Mouse (Mus musculus) urinary bladder, postnatal 14 days (tissue): ENCODE results near the gene Zfp827.

Experiments
- DNase-seq: peaks from one replicate; pipeline ENCODE4 v3.0.0; 2021; ENCODE audit warnings: low spot score

Gene Zfp827

DNA sequence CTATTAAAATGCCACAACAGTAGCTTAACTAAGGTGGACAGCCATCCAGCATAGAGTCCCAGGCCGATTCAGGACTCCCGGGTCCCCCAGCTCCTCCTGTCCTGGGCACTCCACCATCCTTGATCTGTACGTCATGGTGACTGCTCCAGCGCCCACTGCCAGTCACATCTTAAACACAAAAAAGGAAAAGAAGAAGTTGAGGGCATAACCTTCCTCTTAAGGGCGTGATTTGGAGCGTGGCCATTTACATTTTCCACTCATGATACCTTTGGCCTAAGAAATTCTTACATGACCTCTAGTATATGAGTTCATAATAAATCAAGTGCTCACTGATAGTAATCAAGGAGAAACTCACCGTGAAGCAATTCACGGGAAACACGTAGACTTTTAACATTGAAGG lies 131.2 kb downstream of the Zfp827 start:
- DNase-seq: no peak

DNA sequence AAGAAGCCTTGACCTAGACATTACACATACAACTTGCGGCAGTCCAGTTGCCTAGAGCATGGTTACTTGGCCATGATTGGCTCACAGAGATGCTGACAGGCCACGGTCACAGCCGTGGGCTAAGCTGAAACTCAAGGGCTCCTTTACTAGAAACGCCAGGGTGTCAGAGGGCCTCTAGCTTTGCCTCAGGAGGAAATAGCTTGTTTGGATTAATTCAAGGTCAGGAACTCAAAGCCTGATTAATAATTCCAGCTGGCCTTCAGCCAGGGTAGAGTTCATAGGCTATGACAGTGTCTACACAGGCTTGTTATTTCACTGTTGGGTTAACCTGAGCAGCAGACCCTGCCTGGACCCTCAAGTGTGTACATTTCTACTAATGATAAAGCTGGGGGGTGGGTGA lies 132.1 kb downstream of the Zfp827 start:
- no peak for DNase-seq

DNA sequence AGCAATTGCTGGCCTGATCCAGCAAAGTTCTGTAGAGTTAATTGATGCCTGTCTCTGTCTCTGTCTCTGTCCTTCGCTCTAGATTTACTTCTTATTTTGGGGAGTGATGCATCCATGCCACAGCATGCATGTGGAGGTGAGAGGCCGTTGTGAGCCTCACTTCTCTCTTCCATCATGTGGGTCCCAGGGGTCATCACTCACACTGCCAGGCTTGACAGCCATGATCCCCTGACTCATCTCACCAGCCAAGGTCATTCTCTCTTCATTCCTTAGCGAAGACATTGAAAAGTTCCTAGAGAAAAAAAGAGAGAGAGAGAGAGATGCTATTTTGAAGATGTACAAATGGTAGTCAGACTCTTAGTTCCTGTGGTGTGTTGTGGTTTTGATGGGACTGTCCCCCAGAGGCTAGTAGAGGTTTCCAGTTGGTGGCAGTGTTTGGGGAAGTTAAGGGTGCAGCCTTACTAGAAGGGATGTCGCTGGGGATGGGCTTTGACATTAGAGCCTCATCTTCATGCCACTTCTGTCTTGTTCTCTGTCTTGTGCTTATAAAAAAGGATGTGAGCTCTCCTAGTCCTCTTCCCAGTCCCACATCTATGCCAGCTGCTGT lies 133.0 kb downstream of the Zfp827 start:
- DNase-seq: no peak

DNA sequence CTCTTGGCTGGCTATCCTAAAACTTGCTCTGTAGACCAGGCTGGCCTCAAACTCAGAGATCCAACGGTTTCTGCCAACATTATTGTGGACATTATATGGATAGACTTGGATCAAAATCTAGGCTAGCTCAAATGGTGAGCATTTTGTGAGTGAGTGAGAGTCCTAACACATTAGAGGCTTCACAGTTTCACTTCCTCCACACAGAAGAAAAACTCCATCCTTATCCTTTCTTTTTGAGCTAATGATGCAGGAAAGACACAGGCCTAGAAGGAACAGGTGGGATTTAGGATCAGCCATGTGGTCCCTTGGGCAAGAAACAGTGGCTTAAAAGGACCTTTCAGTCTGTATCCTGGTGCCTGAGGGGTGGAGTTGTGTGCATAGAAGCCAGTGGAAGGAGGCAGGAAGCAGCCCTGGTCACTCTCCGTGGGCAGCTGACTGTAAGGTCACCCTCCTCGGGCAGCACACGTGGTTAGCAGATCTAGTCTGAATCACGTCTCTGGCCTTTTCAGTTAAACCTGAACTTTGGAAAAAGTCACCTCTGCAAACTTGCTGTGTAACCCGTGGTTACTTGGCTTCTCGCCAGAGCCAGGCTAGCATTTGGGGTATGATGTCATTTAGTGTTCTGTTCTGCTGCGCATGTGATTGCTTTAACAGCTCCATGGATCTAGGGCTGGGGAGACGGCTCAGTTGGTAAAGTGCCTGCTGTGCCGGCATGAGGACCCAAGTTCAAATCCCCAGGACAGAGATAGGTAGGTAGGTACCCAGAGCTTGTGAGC lies 134.5 kb downstream of the Zfp827 start:
- DNase-seq: peak; percentile 79

DNA sequence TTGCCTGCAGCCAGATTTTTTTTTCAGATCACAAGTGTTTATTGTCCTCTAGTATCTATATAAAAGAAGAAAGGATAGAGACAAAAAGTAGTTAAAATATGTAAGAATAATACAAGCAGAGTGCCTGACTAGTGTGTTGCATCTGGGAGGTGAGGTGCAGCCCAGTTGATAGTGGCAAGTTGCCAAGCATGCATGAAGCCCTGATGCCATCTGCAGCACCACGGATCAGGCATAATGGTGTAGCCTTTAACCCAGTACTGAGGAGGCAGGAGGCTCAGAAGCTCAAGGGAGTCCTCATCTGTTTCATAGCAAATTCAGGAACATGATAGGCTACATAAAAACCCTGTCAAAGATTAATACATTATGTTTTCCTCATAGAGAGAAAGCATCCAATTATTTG lies 136.1 kb downstream of the Zfp827 start:
- DNase-seq: no peak

DNA sequence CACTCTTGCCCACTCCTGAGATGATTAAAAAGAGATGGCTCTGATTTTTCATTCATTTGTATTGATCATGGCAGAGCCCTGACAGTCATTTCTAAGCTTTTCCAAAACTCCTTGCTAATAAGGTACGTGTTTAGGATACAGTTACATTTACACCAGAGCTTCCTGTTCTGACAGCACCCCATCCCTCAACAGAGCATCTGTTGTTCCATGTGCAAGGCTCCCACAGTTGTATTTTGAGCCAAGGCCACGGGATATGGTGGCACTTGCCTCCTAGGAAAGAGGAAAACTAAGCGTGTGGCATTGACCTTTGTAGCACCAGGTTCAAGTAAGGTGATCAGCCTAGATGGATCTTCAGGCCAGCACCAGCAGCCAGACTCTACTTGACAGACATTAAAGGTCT lies 137.0 kb downstream of the Zfp827 start:
- DNase-seq: no peak

DNA sequence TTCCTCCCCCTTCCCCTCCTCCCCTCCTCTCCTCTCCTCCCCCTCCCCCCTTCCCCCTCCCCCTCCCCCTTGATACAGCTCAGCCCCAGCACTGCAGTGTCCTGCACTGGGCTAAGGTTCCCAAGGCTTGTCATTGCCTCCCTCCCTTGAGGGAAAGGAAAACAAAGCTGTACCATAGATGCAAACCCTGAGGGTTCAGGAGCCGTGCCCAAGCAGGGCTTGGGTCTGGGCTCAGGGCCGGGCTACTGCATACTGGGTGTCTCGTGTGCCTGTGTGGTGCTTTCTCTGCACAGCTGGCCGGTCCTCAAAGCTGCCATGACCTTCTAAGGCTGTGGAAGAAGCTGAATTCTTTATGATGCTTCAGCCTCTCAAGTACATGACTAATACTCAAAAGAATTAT lies 145.4 kb downstream of the Zfp827 start:
- no peak for DNase-seq

DNA sequence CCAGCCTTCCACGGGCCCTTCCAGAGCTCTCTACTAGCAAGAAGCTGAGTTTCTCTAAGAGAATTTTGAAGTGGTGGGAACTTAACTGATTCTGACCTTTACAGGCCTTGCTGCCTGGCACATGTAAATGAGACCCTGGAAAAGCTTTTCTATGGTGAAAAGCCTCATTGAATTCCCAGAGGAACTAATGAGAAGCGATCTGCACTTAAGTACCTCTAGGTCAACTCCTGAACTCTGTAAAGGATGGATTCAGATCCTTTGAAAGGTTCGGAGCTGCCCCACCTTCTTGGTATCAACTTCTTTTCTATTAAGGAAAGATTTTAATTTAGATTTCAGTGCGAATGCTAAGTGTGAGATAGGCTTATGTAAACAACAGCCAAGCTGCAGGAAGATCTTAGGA lies 147.8 kb downstream of the Zfp827 start:
- no peak for DNase-seq

DNA sequence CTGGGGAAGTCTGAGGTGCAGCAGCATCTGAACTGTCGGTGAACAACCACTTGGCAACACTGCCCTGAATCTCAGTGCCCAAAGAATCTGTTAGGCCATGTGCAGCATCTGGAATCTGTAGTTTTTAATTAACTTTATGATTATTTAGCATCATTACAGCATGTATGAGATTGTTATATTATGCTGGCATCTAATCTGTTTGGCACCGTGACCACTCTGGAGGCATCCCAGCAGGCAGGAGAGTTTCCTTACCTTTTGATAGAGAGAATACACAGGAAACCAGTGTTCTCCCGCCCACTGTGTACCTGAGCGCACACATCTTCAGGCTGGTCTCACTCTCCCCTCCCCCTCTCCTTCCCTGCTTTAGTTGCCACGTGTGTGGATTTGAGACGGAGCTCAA lies 151.4 kb downstream of the Zfp827 start:
- no peak for DNase-seq

DNA sequence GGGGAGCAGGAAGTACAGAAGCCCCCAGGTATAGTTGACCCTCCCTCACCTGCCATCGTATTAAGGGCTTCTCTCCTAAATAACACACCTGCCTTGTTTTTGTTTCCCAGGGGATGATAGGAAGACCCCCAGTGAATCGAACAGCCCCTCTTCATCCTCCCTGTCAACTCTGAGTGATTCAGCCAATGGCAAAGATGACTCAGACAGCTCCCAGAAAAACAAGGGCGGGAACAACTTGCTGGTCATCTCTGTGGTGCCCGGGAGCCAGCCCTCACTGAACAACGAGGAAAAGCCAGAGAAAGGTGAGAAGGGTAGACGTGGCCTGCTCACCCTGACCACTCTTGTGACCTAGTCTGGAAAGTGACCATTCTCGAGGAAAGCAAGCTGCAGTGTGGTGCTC lies 157.3 kb downstream of the Zfp827 start:
- DNase-seq: no peak

DNA sequence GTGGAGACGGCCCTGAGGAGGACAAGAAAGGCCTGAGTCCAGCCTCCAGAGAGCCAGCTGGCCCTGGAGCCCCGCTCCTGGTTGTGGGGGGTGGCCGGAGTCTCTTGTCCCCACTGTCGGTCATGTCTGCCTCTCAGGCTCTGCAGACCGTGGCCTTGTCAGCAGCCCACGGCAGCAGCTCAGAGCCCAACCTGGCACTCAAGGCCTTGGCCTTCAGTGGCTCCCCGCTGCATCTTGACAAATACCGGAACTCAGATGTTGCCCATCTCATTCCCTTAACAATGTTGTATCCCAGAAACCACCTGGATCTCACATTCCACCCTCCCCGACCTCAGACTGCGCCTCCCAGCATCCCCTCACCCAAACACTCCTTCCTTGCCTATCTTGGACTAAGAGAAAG lies 161.8 kb downstream of the Zfp827 start:
- no peak for DNase-seq

DNA sequence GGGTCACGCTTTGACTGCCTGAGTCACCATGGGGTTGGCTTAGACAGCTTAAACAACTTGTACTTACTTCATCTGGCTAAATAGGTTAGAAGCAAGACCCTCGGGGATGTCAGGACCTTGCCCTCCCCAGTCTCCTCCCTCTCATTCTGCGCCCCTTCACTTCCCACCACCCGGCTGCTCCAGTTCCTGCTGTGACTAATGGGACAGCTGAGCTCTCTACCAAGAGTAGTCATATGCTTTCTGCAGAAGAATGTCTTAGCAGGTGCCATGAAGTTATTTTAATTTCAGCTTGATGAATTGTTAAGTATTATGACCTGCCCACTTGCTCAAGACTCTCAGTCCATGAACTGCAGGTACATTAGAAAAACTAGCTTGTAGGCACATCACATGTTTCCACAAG lies 168.2 kb downstream of the Zfp827 start:
- DNase-seq: no peak

DNA sequence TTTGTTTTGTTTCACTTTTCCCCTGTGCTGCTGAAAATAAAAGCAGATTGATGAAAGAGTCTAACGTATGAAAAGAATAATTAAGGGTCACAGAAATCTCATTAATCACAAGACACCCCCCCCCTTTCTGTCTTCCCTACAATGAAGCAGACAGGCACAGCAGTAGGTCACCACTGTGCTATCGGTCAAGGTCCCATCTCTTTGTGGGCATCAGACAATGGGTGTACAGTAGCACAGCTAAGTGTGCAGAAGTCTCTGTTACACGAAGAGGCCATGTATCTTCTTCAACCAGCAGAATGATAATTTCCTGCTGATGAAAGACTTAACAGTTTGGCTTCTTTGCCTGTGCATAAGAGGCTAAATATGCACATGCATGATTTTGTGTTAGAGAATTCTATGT lies 170.4 kb downstream of the Zfp827 start:
- no peak for DNase-seq

DNA sequence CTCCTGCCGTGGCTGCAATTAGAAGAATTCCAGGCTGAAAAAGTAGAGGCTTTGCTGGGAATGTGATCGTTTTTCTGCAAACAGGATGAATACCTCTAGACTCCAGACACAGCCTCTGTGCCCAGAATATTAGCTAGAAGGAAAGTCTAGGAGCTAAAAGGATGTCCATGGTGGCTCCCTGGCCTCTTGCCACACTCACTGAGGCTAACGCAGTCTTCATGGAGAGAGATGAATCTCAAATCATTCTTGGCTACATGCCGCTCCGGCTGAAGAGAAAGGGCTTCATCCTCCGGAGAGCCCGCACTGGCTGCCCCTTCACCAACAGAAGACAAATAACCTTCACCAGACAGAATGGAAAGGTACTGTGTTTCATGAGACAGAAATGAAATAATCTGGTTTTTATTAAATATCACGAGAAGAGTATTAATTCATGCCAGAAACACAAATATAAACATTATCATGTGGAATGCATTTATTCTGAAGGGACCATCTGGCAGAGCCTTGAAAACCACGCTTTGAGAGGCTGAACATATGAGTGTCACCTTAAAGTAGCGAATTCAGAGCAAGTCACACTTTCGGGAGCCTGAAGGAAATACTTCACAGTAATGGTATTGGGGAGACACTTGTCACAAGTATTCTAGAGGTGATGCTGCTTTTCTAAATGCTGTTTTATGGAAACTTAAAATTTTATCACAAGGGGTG lies 173.4 kb downstream of the Zfp827 start:
- no peak for DNase-seq

DNA sequence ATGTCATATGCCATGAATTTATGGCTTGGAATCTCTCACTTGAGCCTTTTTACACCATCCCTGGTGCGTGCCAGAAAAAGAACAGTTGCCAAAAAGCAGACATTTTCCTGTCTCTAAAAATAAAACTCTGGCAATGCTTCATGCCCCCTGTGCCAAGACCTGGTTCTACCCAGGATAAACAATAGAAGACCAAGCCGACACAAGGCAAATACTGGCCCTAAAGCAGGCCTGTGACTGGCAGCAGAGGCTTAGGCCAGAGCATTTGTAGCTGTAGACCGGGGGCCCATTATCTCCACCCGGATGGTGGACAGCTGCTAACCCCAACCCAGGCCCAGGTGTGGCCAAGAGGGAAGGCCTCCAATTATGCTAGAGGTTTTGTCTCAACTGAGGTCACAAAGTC lies 178.7 kb downstream of the Zfp827 start:
- peak; percentile 37 for DNase-seq

DNA sequence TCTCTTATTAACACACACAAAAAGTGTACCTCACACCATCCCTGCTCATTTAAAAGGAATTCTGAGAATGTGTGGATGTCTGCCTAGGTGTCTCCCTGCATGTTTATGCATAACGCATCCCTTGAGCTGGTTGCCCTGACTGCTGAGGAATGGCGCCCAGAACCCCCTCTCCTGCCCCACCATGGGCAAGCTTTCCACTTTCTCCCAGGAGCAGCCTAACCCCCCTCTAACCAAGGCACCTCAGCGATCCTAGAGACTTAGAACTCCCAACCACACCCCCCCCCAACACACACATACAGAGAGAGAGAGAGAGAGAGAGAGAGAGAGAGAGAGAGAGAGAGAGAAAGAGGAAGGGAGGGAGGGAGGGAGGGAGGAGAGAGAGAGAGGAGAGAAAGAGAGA lies 179.9 kb downstream of the Zfp827 start:
- no peak for DNase-seq

DNA sequence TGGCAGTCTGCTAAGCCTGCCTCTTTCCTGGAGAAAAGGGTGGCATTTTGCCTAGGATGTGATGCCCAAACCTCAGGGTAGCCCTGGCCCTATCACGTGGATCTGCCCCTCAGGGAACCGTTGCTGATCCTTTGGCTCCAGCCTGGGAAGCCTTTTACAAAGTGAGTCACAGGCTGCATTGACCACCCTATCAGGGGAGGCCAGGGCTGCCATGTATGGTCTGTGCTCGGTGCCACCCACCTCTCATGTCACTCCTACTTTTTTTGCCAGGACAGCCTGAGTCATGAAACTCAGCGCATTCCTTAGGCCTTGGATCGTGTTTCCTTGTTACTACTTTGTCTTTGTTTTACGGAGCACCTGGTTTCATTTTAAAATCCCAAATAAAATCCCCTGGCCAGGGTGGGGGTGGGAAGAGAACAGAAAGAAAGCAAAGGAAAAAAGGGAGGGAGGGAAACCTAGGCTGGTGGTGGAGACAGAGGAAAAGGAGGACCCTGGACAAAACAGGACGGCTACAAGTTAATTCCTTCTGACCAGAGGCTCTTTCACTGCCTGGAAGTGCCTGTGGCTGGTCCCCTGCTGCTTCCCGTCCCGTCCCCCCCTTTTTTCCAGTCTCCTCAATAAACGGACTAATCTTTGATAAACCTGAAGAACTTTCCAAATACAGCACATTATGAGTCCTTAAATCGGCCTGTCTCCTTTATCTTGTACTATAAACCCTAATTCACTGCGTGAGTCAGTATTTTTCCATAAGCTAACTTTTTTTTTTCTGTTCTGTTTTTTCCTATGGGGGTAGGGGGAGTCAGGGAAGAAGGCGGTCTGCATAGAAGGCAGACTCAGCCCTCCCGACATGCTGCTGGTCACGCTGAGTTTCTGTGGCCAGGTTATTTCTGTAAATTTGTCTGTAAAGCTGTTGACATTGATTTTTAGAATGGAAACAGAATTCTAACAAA lies 180.7 kb downstream of the Zfp827 start:
- peak; percentile 44 for DNase-seq

DNA sequence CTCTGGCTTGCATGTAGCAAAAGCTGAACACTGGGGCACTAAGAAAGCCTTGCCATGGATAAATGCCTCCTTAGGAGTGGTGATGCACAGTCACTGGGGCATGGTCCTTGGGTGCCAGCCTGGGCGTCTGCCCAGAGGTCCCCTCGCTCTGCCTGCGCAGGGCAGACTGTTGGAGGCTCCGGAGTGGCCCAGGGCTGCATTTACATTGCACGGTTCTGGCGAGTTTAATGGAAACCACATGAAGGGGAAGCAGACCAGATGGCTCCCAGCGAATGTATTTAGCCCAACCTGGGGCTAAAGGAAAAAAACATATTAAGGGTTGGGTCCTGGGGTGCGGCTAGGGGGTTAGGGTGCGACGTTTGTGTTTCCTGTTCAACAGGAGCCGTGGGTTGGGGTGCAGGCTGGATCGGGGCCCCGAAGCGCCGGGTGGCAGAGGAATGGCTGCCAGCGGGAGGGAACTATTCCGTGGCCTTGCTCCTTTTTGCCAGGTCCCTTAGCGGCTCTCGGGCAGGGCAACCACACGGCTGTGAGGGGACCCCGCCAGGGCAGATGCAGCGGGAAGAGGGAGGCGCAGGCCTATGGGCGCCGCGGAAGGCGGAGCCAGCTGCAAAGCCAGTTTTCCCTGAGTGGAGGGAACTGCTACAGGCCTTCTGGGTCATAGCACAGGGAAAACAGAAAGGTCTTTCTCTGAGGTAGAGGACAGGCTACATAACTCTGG lies 181.6 kb downstream of the Zfp827 start:
- DNase-seq: peak; percentile 44

DNA sequence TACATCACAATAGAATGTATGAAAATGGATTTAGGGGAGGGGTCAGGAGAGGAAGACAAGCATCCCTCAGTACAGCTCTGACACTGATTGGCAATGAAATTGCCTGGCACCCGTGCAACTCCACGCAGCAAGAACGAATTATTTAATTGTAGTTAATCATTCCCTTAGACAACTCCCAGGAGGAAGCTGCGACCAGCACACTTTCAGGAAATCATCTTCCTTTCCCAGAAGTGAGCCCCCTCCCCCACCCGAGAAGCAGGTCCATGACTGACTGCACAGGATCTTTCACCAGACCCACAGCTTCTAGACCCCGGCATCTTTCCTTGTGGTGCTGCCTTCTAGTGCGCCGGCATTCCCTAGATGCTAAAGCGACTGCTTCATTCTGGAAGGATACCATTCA lies 183.4 kb downstream of the Zfp827 start:
- DNase-seq: no peak

DNA sequence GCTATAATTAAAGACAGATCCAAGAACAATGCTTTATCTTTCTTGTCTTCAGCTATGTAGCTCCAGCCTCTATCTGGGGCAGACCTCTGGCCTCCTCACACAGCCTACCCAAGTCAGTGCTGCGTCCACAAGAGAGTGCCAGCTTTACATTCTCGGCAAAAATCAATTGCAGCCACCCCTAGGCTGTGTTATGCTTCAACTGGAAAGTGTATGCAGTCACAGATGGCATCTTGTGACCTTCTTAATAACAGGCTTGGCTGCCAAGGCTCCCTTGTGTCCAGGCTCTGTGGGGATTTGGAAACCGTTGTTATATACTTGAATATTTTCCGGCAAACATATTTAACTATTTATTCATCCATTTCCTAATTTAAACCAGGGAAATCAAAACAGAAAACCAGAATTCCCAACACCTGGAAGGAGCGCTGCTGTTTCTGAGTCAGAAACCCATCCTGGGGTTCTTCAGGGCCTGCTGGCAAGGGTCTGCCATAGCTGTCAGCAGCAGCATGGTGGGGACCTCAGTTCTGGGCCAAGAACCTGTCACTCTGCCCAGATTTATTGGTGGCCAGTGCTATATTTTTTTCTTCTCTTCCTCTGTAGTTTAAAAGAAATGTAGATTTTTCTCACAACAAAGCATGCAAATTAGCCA lies 194.0 kb downstream of the Zfp827 start:
- no peak for DNase-seq

DNA sequence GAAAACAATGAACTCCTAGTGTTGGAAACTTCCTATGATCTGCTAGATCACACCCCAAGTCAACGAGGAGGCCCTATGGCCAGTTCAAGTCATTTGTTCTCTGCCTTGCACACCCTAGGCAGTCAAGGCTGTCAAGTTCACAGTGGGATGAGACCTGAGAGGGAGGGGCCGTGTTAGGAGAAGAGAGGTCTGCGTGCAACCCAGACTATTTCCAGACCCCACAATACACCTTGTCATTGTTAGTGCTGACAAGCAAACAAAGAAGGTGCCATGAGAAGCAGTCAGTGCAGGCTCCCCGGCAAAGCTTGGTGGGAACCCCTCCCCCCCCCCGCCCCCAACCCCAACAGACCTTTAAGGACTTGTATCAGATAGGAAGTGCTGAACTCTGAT lies 194.5 kb downstream of the Zfp827 start:
- no peak for DNase-seq
